Mouse (Mus musculus) E14TG2a.4 (cell line): ENCODE measurements around the gene Cyp1a1.

ENCODE experiments used
- H3K27me3 ChIP-seq: 2 replicates; pipeline ENCODE4 v1.6.1; 2014; ENCODE audit warnings: low read length, control low read depth; ENCODE audit not compliant: insufficient read depth
- H3K36me3 ChIP-seq: 2 replicates; pipeline ENCODE4 v1.6.1; 2014; ENCODE audit warnings: low read length, control low read depth; ENCODE audit not compliant: insufficient read depth
- H3K4me1 ChIP-seq: replicated peaks from 2 replicates; pipeline ENCODE4 v1.6.1; 2014; ENCODE audit warnings: low read depth, low read length, control low read depth
- H3K4me3 ChIP-seq: replicated peaks from 2 replicates; pipeline ENCODE4 v1.5.1; 2014; ENCODE audit warnings: mild to moderate bottlenecking, low read length
- H3K9me3 ChIP-seq: 2 replicates; pipeline ENCODE4 v1.6.1; 2014; ENCODE audit warnings: low read length, control low read depth
- CTCF ChIP-seq: conservative IDR thresholded peaks from 2 replicates; pipeline ENCODE4 v1.5.1; 2014; ENCODE audit warnings: low read length
- NANOG ChIP-seq: IDR thresholded peaks from 2 replicates; pipeline ENCODE4 v1.6.1; 2014; ENCODE audit warnings: borderline replicate concordance, low read length, mixed read lengths
- POU5F1 ChIP-seq: IDR thresholded peaks from 2 replicates; pipeline ENCODE4 v1.6.1; 2014; ENCODE audit warnings: low read length, borderline replicate concordance

Gene Cyp1a1

GRCm38 (mm10) chr9:57652351-57652750 lies 35.4 kb upstream of the Cyp1a1 start:
- no peak for TF ChIP-seq NANOG
- TF ChIP-seq POU5F1: no peak
- no peak for TF ChIP-seq CTCF
- H3K36me3 ChIP-seq: no peaks in the 10 kb centered on the region
- H3K27me3 ChIP-seq: peaks cover 25% of the 10 kb centered on the region
- H3K4me3 ChIP-seq: no peak overlapping the region
- H3K9me3 ChIP-seq: no peaks in the 10 kb centered on the region
- H3K4me1 ChIP-seq: peaks cover 55% of the 10 kb centered on the region

GRCm38 (mm10) chr9:57652855-57653254 lies 34.9 kb upstream of the Cyp1a1 start:
- no peaks in the 10 kb centered on the region for H3K36me3 ChIP-seq
- H3K9me3 ChIP-seq: no peaks in the 10 kb centered on the region
- peaks cover 54% of the 10 kb centered on the region for H3K4me1 ChIP-seq
- H3K27me3 ChIP-seq: peaks cover 21% of the 10 kb centered on the region
- TF ChIP-seq CTCF: no peak
- no peak for TF ChIP-seq NANOG
- TF ChIP-seq POU5F1: no peak
- peak overlapping the region; percentile 68; the same call in 1 of the 2 replicates for H3K4me3 ChIP-seq

- peaks cover 17% of the 10 kb centered on the region for H3K27me3 ChIP-seq
- no peaks in the 10 kb centered on the region for H3K9me3 ChIP-seq
- H3K4me1 ChIP-seq: peaks cover 54% of the 10 kb centered on the region
- no peaks in the 10 kb centered on the region for H3K36me3 ChIP-seq
- peak within 1 kb of the TSS; percentile 68 for H3K4me3 ChIP-seq
- no peak for TF ChIP-seq CTCF
Observed at GRCm38 (mm10) chr9:57653283-57653682, 34.4 kb upstream of the Cyp1a1 start, which contains the start of gene Csk. Gene Csk, minus strand, starts transcription at chr9:57653631.

GRCm38 (mm10) chr9:57654966-57655365 lies 32.8 kb upstream of the Cyp1a1 start:
- Histone ChIP-seq H3K4me1 (peaks cover 54% of the 10 kb centered on the region), H3K36me3 (no peaks in the 10 kb centered on the region), H3K4me3 (no peak overlapping the region), H3K27me3 (peaks cover 13% of the 10 kb centered on the region), H3K9me3 (no peaks in the 10 kb centered on the region)
- TF ChIP-seq CTCF (no peak), POU5F1 (no peak), NANOG (no peak)

- H3K9me3 ChIP-seq: no peaks in the 10 kb centered on the region
- TF ChIP-seq CTCF (peak; percentile 67), NANOG (no peak), POU5F1 (no peak)
- no peaks in the 10 kb centered on the region for H3K36me3 ChIP-seq
- peaks cover 13% of the 10 kb centered on the region for H3K27me3 ChIP-seq
- H3K4me3 ChIP-seq: peak overlapping the region; percentile 52; the same call in 1 of the 2 replicates
- peaks cover 47% of the 10 kb centered on the region for H3K4me1 ChIP-seq
Observed at GRCm38 (mm10) chr9:57655749-57656148, 32.0 kb upstream of the Cyp1a1 start.

GRCm38 (mm10) chr9:57656631-57657350 lies 30.9 kb upstream of the Cyp1a1 start:
- no peaks in the 10 kb centered on the region for H3K36me3 ChIP-seq
- H3K4me3 ChIP-seq: no peak overlapping the region
- H3K9me3 ChIP-seq: no peaks in the 10 kb centered on the region
- TF ChIP-seq CTCF: no peak
- no peak for TF ChIP-seq POU5F1
- TF ChIP-seq NANOG: no peak
- peaks cover 36% of the 10 kb centered on the region for H3K4me1 ChIP-seq
- peaks cover 13% of the 10 kb centered on the region for H3K27me3 ChIP-seq

- H3K4me3 ChIP-seq: no peak overlapping the region
- peaks cover 13% of the 10 kb centered on the region for H3K27me3 ChIP-seq
- H3K4me1 ChIP-seq: peaks cover 28% of the 10 kb centered on the region
- H3K9me3 ChIP-seq: no peaks in the 10 kb centered on the region
- TF ChIP-seq CTCF: no peak
- TF ChIP-seq POU5F1: no peak
- no peak for TF ChIP-seq NANOG
- H3K36me3 ChIP-seq: no peaks in the 10 kb centered on the region
Observed at GRCm38 (mm10) chr9:57657843-57658242, 29.9 kb upstream of the Cyp1a1 start.

GRCm38 (mm10) chr9:57658970-57659369 lies 28.8 kb upstream of the Cyp1a1 start:
- Histone ChIP-seq H3K4me3 (no peak overlapping the region), H3K4me1 (peaks cover 16% of the 10 kb centered on the region), H3K27me3 (peaks cover 9% of the 10 kb centered on the region), H3K36me3 (no peaks in the 10 kb centered on the region), H3K9me3 (no peaks in the 10 kb centered on the region)
- TF ChIP-seq CTCF (peak; percentile 46), POU5F1 (no peak)

- Histone ChIP-seq H3K4me3 (no peak overlapping the region), H3K27me3 (peaks cover 4% of the 10 kb centered on the region), H3K9me3 (no peaks in the 10 kb centered on the region), H3K4me1 (peaks cover 8% of the 10 kb centered on the region), H3K36me3 (no peaks in the 10 kb centered on the region)
- TF ChIP-seq NANOG (no peak), CTCF (peak; percentile 65)
Observed at GRCm38 (mm10) chr9:57659774-57660173, 28.0 kb upstream of the Cyp1a1 start.
